Mouse (Mus musculus): ENCODE results near the gene Lrrc58. TPM values are rescaled to one million over a fixed set of nuclear protein-coding genes. Genes with fewer than 3 reads are reported as not detected.

Lrrc58 gene
- total and polyA plus RNA-seq, 3 experiments: 11.0 to 29.6 (median 24.8) TPM

- no peaks in the 10 kb centered on the region for H3K9me3 ChIP-seq (replicated peaks; ENCODE audit: insufficient read depth, low read length)
- no peak within 1 kb of the TSS for H3K27ac ChIP-seq (ENCODE audit: control insufficient read depth, low read depth, low read length)
- H3K36me3 ChIP-seq (ENCODE audit: control insufficient read depth in 1 of 2, insufficient read depth in 2 of 2, low read length in 2 of 2): no peaks in the 10 kb centered on the region
- DNase-seq (ENCODE audit: low read depth, low spot score): no peak
- H3K9ac ChIP-seq (ENCODE audit: control insufficient read depth, low read depth, low read length, poor library complexity, severe bottlenecking): no peak within 1 kb of the TSS
- H3K4me1 ChIP-seq (ENCODE audit: control insufficient read depth in 1 of 2, insufficient read depth in 2 of 2, low read length in 2 of 2): no peaks in the 10 kb centered on the region
- no peaks in the 10 kb centered on the region; a peak in 2 of 4 replicates for H3K27me3 ChIP-seq (ENCODE audit: control insufficient read depth in 1 of 2, insufficient read depth in 2 of 2, low read length in 2 of 2)
- H3K79me2 ChIP-seq (ENCODE audit: control insufficient read depth, insufficient read depth, low read length, poor library complexity): no peaks in the 10 kb centered on the region
- no peak within 1 kb of the TSS for H3K4me3 ChIP-seq (ENCODE audit: control insufficient read depth in 1 of 2, insufficient read depth in 1 of 2, low read depth in 2 of 2, low read length in 2 of 2)
- TF ChIP-seq ZMIZ1 (IDR thresholded peaks at IDR 0.05; ENCODE audit: low read depth, low read length) (no peak), MAX (IDR thresholded peaks at IDR 0.05; ENCODE audit: low read length) (no peak), CHD1 (IDR thresholded peaks at IDR 0.05; ENCODE audit: low read depth, low read length) (no peak), E2F4 (IDR thresholded peaks at IDR 0.05; ENCODE audit: borderline replicate concordance, low read depth, low read length) (no peak), POLR2AphosphoS5 (IDR thresholded peaks at IDR 0.05; ENCODE audit: borderline replicate concordance, low read depth, low read length) (no peak), EP300 (IDR thresholded peaks at IDR 0.05; ENCODE audit: low read depth in 1 of 2, low read length in 2 of 2) (no peak), USF2 (IDR thresholded peaks at IDR 0.05; ENCODE audit: borderline replicate concordance in 1 of 2, insufficient read depth in 1 of 2, low read depth in 1 of 2, low read length in 2 of 2) (no peak), GABPA (IDR thresholded peaks at IDR 0.05; ENCODE audit: low read depth, low read length) (no peak), CHD2 (IDR thresholded peaks at IDR 0.05; ENCODE audit: low read length) (no peak), UBTF (IDR thresholded peaks at IDR 0.05; ENCODE audit: borderline replicate concordance, insufficient read depth, low read depth, low read length) (no peak), TCF12 (IDR thresholded peaks at IDR 0.05; ENCODE audit: low read depth, low read length) (no peak), TBP (IDR thresholded peaks at IDR 0.05; ENCODE audit: low read depth, low read length) (no peak), ZKSCAN1 (IDR thresholded peaks at IDR 0.05; ENCODE audit: low read depth, low read length) (no peak), ETS1 (IDR thresholded peaks at IDR 0.05; ENCODE audit: low read depth, low read length) (no peak), POLR2A (IDR thresholded peaks at IDR 0.05; ENCODE audit: control insufficient read depth in 1 of 2, insufficient read depth in 1 of 2, low read depth in 1 of 2, low read length in 2 of 2, poor library complexity in 1 of 2) (no peak), ZC3H11A (IDR thresholded peaks at IDR 0.05; ENCODE audit: low read depth, low read length) (no peak), RAD21 (IDR thresholded peaks at IDR 0.05; ENCODE audit: low read depth, low read length) (no peak), CTCF (IDR thresholded peaks at IDR 0.05 in 2 of 3, conservative IDR thresholded peaks at IDR 0.05 in 1 of 3; ENCODE audit: control insufficient read depth in 1 of 3, insufficient read depth in 1 of 3, low read depth in 2 of 3, low read length in 3 of 3, poor library complexity in 1 of 3, severe bottlenecking in 1 of 3) (no peak)
These were observed 48.1 kb downstream of the Lrrc58 start, which contains the start of gene Gpr156 for GRCm38 (mm10) chr16:37916138-37916817. Gene Gpr156, plus strand, starts transcription at chr16:37916496.

GRCm38 (mm10) chr16:37916818-37917201, 48.6 kb downstream of the Lrrc58 start:
- H3K4me1 ChIP-seq (ENCODE audit: control insufficient read depth in 1 of 2, insufficient read depth in 2 of 2, low read length in 2 of 2): no peaks in the 10 kb centered on the region
- H3K36me3 ChIP-seq (ENCODE audit: control insufficient read depth in 1 of 2, insufficient read depth in 2 of 2, low read length in 2 of 2): no peaks in the 10 kb centered on the region
- H3K79me2 ChIP-seq (ENCODE audit: control insufficient read depth, insufficient read depth, low read length, poor library complexity): no peaks in the 10 kb centered on the region
- H3K9ac ChIP-seq (ENCODE audit: control insufficient read depth, low read depth, low read length, poor library complexity, severe bottlenecking): no peak overlapping the region
- no peaks in the 10 kb centered on the region for H3K9me3 ChIP-seq (replicated peaks; ENCODE audit: insufficient read depth, low read length)
- TF ChIP-seq ZMIZ1 (IDR thresholded peaks at IDR 0.05; ENCODE audit: low read depth, low read length) (no peak), USF2 (IDR thresholded peaks at IDR 0.05; ENCODE audit: borderline replicate concordance in 1 of 2, insufficient read depth in 1 of 2, low read depth in 1 of 2, low read length in 2 of 2) (no peak), TCF12 (IDR thresholded peaks at IDR 0.05; ENCODE audit: low read depth, low read length) (no peak), E2F4 (IDR thresholded peaks at IDR 0.05; ENCODE audit: borderline replicate concordance, low read depth, low read length) (no peak), BHLHE40 (IDR thresholded peaks at IDR 0.05; ENCODE audit: borderline replicate concordance, low read depth, low read length) (no peak), NRF1 (IDR thresholded peaks at IDR 0.05; ENCODE audit: insufficient read depth, low read depth, low read length, poor library complexity, severe bottlenecking) (no peak), CHD2 (IDR thresholded peaks at IDR 0.05; ENCODE audit: low read length) (no peak), POLR2AphosphoS5 (IDR thresholded peaks at IDR 0.05; ENCODE audit: borderline replicate concordance, low read depth, low read length) (no peak), MEF2A (IDR thresholded peaks at IDR 0.05; ENCODE audit: extremely low read depth, insufficient replicate concordance, low read depth, low read length, poor library complexity, severe bottlenecking) (no peak), KAT2A (conservative IDR thresholded peaks at IDR 0.05; ENCODE audit: low read depth, low read length) (no peak), GATA1 (IDR thresholded peaks at IDR 0.05; ENCODE audit: low read depth, low read length) (no peak), RAD21 (IDR thresholded peaks at IDR 0.05; ENCODE audit: low read depth, low read length) (no peak), CTCF (IDR thresholded peaks at IDR 0.05 in 2 of 3, conservative IDR thresholded peaks at IDR 0.05 in 1 of 3; ENCODE audit: control insufficient read depth in 1 of 3, insufficient read depth in 1 of 3, low read depth in 2 of 3, low read length in 3 of 3, poor library complexity in 1 of 3, severe bottlenecking in 1 of 3) (no peak), SIN3A (IDR thresholded peaks at IDR 0.05; ENCODE audit: low read length) (no peak), ZC3H11A (IDR thresholded peaks at IDR 0.05; ENCODE audit: low read depth, low read length) (no peak), ZNF384 (IDR thresholded peaks at IDR 0.05; ENCODE audit: low read depth, low read length) (no peak), MYC (IDR thresholded peaks at IDR 0.05; ENCODE audit: low read depth, low read length) (no peak)
- H3K4me3 ChIP-seq (ENCODE audit: control insufficient read depth in 1 of 2, insufficient read depth in 1 of 2, low read depth in 2 of 2, low read length in 2 of 2): no peak overlapping the region
- no peak for DNase-seq (ENCODE audit: low read depth, low spot score)
- no peak overlapping the region for H3K27ac ChIP-seq (ENCODE audit: control insufficient read depth, low read depth, low read length)
- no peaks in the 10 kb centered on the region; a peak in 2 of 4 replicates for H3K27me3 ChIP-seq (ENCODE audit: control insufficient read depth in 1 of 2, insufficient read depth in 2 of 2, low read length in 2 of 2)
